Mouse (Mus musculus) liver, embryonic 11.5 days (tissue): Measurements from ENCODE around the gene Sik2. TPM values are rescaled to one million over a fixed set of nuclear protein-coding genes. Genes with fewer than 3 reads are reported as not detected.

Source experiments
- polyA plus RNA-seq: library from polyadenylated mRNA; unstranded; fragments of >200 nt; fragmentation: Nextera tagmentation; extraction: Ambion mirVana; gene quantifications from 2 replicates; pipeline ENCODE4 v1.2.1, GENCODE M21; 2014

The Sik2 gene
- polyA plus RNA-seq, 1 experiment from 2014 or later: 15.8 TPM

Other genes starting within 250 kb of the Sik2 start
- 15.7 and 16.0 TPM in 2 replicates for gene Fdxacb1, start 240.8 kb downstream of the Sik2 start, polyA plus RNA-seq
- gene Alg9, start 234.1 kb downstream of the Sik2 start, polyA plus RNA-seq: 33.0 and 40.0 TPM in 2 replicates
- gene 1110032A03Rik, start 233.6 kb downstream of the Sik2 start, polyA plus RNA-seq: 16.2 and 17.5 TPM in 2 replicates
- 143 and 172 TPM in 2 replicates for gene Ppp2r1b, start 163.8 kb downstream of the Sik2 start, polyA plus RNA-seq
- gene Btg4, start 51.8 kb upstream of the Sik2 start, polyA plus RNA-seq: not detected in 2 replicates
- gene Layn, start 68.0 kb upstream of the Sik2 start, polyA plus RNA-seq: 1.7 and 2.8 TPM in 2 replicates
- gene 4833427G06Rik, start 93.0 kb upstream of the Sik2 start, polyA plus RNA-seq: not detected in 2 replicates
- gene Gm32742, start 156.4 kb upstream of the Sik2 start, polyA plus RNA-seq: 0.04 TPM in 1 of 2 replicates, not detected in the other
- gene Pou2af1, start 204.6 kb upstream of the Sik2 start, polyA plus RNA-seq: 0.06 and 0.12 TPM in 2 replicates